Mouse (Mus musculus) CD8-positive naive resting alpha-beta T cell, adult 2 months (primary cell): ENCODE results near the gene Gpsm1.
A peak's percentile ranks its signal among the peaks of the same experiment; 100 is the strongest.

Experiments
- DNase-seq, 2 experiments: peaks; one replicate each; pipeline ENCODE4 v3.0.0; 2022; ENCODE audit warnings: low read depth in 2 of 2, low spot score in 2 of 2

Gene Gpsm1

GRCm38 (mm10) chr2:26311936-26312335 lies 3.4 kb upstream of the Gpsm1 start:
- DNase-seq: no peak

- no peak for DNase-seq
These were observed 2.5 kb upstream of the Gpsm1 start for GRCm38 (mm10) chr2:26312812-26313211.

- DNase-seq: no peak
These were observed 1.9 kb upstream of the Gpsm1 start for GRCm38 (mm10) chr2:26313394-26313793.

- no peak for DNase-seq
These were observed 839 bp upstream of the Gpsm1 start for GRCm38 (mm10) chr2:26314281-26315071.

- no peak for DNase-seq
These were observed 603 bp downstream of the Gpsm1 start for GRCm38 (mm10) chr2:26315925-26316311.

GRCm38 (mm10) chr2:26316576-26317246 lies 1.4 kb downstream of the Gpsm1 start:
- no peak for DNase-seq

- no peak for DNase-seq
These were observed 2.1 kb downstream of the Gpsm1 start for GRCm38 (mm10) chr2:26317371-26317770.

GRCm38 (mm10) chr2:26317991-26318672 lies 2.8 kb downstream of the Gpsm1 start:
- DNase-seq: no peak

- DNase-seq: no peak
These were observed 3.8 kb downstream of the Gpsm1 start for GRCm38 (mm10) chr2:26319109-26319508.

GRCm38 (mm10) chr2:26319519-26320244 lies 4.4 kb downstream of the Gpsm1 start:
- DNase-seq: no peak

GRCm38 (mm10) chr2:26320245-26321185 lies 5.2 kb downstream of the Gpsm1 start:
- no peak for DNase-seq

GRCm38 (mm10) chr2:26323589-26324325 lies 8.4 kb downstream of the Gpsm1 start:
- no peak for DNase-seq

GRCm38 (mm10) chr2:26324917-26325316 lies 9.6 kb downstream of the Gpsm1 start:
- DNase-seq: no peak

- peak; percentile 28 to 50 for DNase-seq
These were observed 10.3 kb downstream of the Gpsm1 start for GRCm38 (mm10) chr2:26325386-26326181.

- DNase-seq: no peak
These were observed 12.5 kb downstream of the Gpsm1 start for GRCm38 (mm10) chr2:26327852-26328251.

- no peak for DNase-seq
These were observed 14.1 kb downstream of the Gpsm1 start for GRCm38 (mm10) chr2:26329402-26329801.

GRCm38 (mm10) chr2:26330056-26330468 lies 14.7 kb downstream of the Gpsm1 start:
- no peak for DNase-seq

- DNase-seq: no peak
These were observed 15.4 kb downstream of the Gpsm1 start for GRCm38 (mm10) chr2:26330702-26331101.
